Mouse (Mus musculus): ENCODE results near the gene Met. TPM values are rescaled to one million over a fixed set of nuclear protein-coding genes. Genes with fewer than 3 reads are reported as not detected.

Gene Met
- total RNA-seq, 2 experiments from 2014 or later, result 2.2 to 4.0 TPM

- no peak for ATAC-seq (replicated peaks; ENCODE audit: low FRiP score, poor library complexity, severe bottlenecking)
Measured at GRCm38 (mm10) chr6:17488291-17488817, 24.8 kb downstream of the Met start.

- no peak for ATAC-seq (replicated peaks; ENCODE audit: low FRiP score, poor library complexity, severe bottlenecking)
Measured at GRCm38 (mm10) chr6:17490786-17491185, 27.2 kb downstream of the Met start.

- no peak for ATAC-seq (replicated peaks; ENCODE audit: low FRiP score, poor library complexity, severe bottlenecking)
Measured at GRCm38 (mm10) chr6:17491502-17491901, 27.9 kb downstream of the Met start.

- ATAC-seq (replicated peaks; ENCODE audit: low FRiP score, poor library complexity, severe bottlenecking), result no peak
Measured at GRCm38 (mm10) chr6:17492062-17492461, 28.5 kb downstream of the Met start.

GRCm38 (mm10) chr6:17495413-17495812, 31.8 kb downstream of the Met start:
- no peak for ATAC-seq (replicated peaks; ENCODE audit: low FRiP score, poor library complexity, severe bottlenecking)

- ATAC-seq (replicated peaks; ENCODE audit: low FRiP score, poor library complexity, severe bottlenecking), result no peak
Measured at GRCm38 (mm10) chr6:17497366-17497765, 33.8 kb downstream of the Met start.

- ATAC-seq (replicated peaks; ENCODE audit: low FRiP score, poor library complexity, severe bottlenecking), result no peak
Measured at GRCm38 (mm10) chr6:17498801-17499200, 35.2 kb downstream of the Met start.

GRCm38 (mm10) chr6:17501440-17501839, 37.8 kb downstream of the Met start:
- no peak for ATAC-seq (replicated peaks; ENCODE audit: low FRiP score, poor library complexity, severe bottlenecking)

- ATAC-seq (replicated peaks; ENCODE audit: low FRiP score, poor library complexity, severe bottlenecking), result no peak
Measured at GRCm38 (mm10) chr6:17502311-17502710, 38.7 kb downstream of the Met start.

- no peak for ATAC-seq (replicated peaks; ENCODE audit: low FRiP score, poor library complexity, severe bottlenecking)
Measured at GRCm38 (mm10) chr6:17503724-17504123, 40.1 kb downstream of the Met start.

- ATAC-seq (replicated peaks; ENCODE audit: low FRiP score, poor library complexity, severe bottlenecking), result no peak
Measured at GRCm38 (mm10) chr6:17505530-17505929, 41.9 kb downstream of the Met start.

- ATAC-seq (replicated peaks; ENCODE audit: low FRiP score, poor library complexity, severe bottlenecking), result no peak
Measured at GRCm38 (mm10) chr6:17506831-17507230, 43.2 kb downstream of the Met start.

GRCm38 (mm10) chr6:17508184-17508583, 44.6 kb downstream of the Met start:
- ATAC-seq (replicated peaks; ENCODE audit: low FRiP score, poor library complexity, severe bottlenecking), result no peak

GRCm38 (mm10) chr6:17508604-17509372, 45.2 kb downstream of the Met start:
- ATAC-seq (replicated peaks; ENCODE audit: low FRiP score, poor library complexity, severe bottlenecking), result no peak

- no peak for ATAC-seq (replicated peaks; ENCODE audit: low FRiP score, poor library complexity, severe bottlenecking)
Measured at GRCm38 (mm10) chr6:17513381-17513780, 49.8 kb downstream of the Met start.

GRCm38 (mm10) chr6:17515775-17516460, 52.3 kb downstream of the Met start:
- ATAC-seq (replicated peaks; ENCODE audit: low FRiP score, poor library complexity, severe bottlenecking), result no peak

GRCm38 (mm10) chr6:17521901-17522717, 58.5 kb downstream of the Met start:
- ATAC-seq (replicated peaks; ENCODE audit: low FRiP score, poor library complexity, severe bottlenecking), result no peak

GRCm38 (mm10) chr6:17522917-17523316, 59.3 kb downstream of the Met start:
- no peak for ATAC-seq (replicated peaks; ENCODE audit: low FRiP score, poor library complexity, severe bottlenecking)

- no peak for ATAC-seq (replicated peaks; ENCODE audit: low FRiP score, poor library complexity, severe bottlenecking)
Measured at GRCm38 (mm10) chr6:17529490-17530269, 66.1 kb downstream of the Met start.

GRCm38 (mm10) chr6:17541615-17542014, 78.0 kb downstream of the Met start:
- no peak for ATAC-seq (replicated peaks; ENCODE audit: low FRiP score, poor library complexity, severe bottlenecking)
